In the genomic region with DNA sequence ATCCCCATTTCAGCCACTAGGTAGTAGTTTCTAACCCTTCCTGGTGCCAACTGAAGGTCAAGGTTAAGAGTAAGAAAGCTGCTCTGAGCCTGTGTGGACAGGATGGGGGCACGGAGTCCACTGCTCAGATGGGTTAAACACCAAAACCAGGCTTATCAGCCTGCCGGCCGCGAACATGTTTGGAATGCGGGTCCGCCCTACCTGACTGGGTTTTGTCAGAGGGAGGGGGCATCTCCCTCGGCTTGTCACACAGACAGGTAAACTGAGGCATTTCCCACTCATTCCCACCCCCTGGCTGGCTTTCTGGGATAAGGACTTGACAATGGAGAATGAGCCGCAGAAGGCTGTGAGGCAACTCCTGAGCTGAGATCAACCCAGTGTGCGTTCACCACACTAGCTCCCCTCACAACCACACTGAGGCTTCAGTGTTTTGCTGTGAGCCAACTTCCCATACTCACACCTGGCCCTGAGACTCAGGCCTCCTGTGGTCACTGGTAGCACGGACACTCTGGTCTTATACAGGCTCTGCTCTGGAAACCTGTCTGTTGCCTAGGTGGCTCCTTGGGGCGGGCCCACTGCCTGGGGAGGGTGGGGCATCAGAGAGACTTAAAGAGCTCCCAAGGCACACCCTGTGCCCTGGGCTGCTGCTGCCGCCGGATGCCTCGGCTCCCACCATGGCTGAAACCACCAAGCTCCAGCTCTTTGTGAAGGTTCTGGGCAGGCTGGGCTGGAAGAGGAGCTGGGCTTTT, we compare ENCODE assay signal across 15 mouse cellular contexts. TPM values are rescaled to one million over a fixed set of nuclear protein-coding genes. Genes with fewer than 3 reads are reported as not detected.
A peak's percentile ranks its signal among the peaks of the same experiment; 100 is the strongest.
DNase-seq lines count a peak whose midpoint lies in the region; ATAC-seq lines count a peak whose summit lies in the region.
"Had no signal": no experiment of that assay in that cellular context is flagged by ENCODE, and none has a peak within 500 bp of the region (broad histone marks: within the 10 kb centered on the region; RNA-seq: fewer than 3 reads in every experiment).

A gene (plus strand): TSS at position 634 of the 749 bp plus-strand sequence.

- peak; percentile 38; the same call in 1 of the 2 replicates for ATAC-seq in intestine, embryonic 15.5 days
- no peak for ATAC-seq in CD4-positive, CD25-positive, alpha-beta regulatory T cell, adult 4 months
- ATAC-seq: midbrain, embryonic 16.5 days had no signal

- H3K4me1 ChIP-seq in embryonic facial prominence, embryonic 10.5 days = peaks cover 22% of the 10 kb centered on the region
- H3K4me1 ChIP-seq in intestine, embryonic 15.5 days (replicated peaks) = peaks cover 32% of the 10 kb centered on the region

- 0 out of 2 replicates have a peak within 1 kb of the TSS, but pooled peaks have one; percentile 3 for H3K4me2 ChIP-seq in intestine, embryonic 15.5 days (replicated peaks)
- H3K4me2 ChIP-seq: embryonic facial prominence, embryonic 13.5 days; liver, embryonic 15.5 days had no signal

- no peaks in the 10 kb centered on the region for H3K27me3 ChIP-seq in embryonic facial prominence, embryonic 10.5 days (replicated peaks; ENCODE audit: low read depth, poor library complexity, severe bottlenecking)
- no peaks in the 10 kb centered on the region for H3K27me3 ChIP-seq in intestine, embryonic 15.5 days (replicated peaks)
- H3K27me3 ChIP-seq: embryonic facial prominence, embryonic 13.5 days; liver, embryonic 15.5 days had no signal

- 0 out of 2 replicates have a peak within 1 kb of the TSS, but pooled peaks have one; percentile 4 for H3K4me3 ChIP-seq in embryonic facial prominence, embryonic 10.5 days
- no peak within 1 kb of the TSS for H3K4me3 ChIP-seq in intestine, embryonic 15.5 days (replicated peaks)
- H3K4me3 ChIP-seq: embryonic facial prominence, embryonic 13.5 days; liver, embryonic 15.5 days had no signal

- WGBS in embryonic facial prominence, embryonic 10.5 days = 64% methylated on average over 14 of the region's 14 CpGs
- 42% methylated on average over 14 of the region's 14 CpGs for WGBS in intestine, embryonic 15.5 days

- H3K36me3 ChIP-seq in embryonic facial prominence, embryonic 10.5 days (replicated peaks) = peaks cover 15% of the 10 kb centered on the region
- no peaks in the 10 kb centered on the region for H3K36me3 ChIP-seq in intestine, embryonic 15.5 days

- peak; percentile 29 to 54 for DNase-seq in kidney, postnatal 4 days
- no peak for DNase-seq in kidney, adult 9 months
- DNase-seq in embryonic facial prominence, embryonic 10.5 days (ENCODE audit: low spot score) = no peak
- peak; percentile 67 for DNase-seq in lung, postnatal 14 days
- DNase-seq in frontal cortex, postnatal 10 days (ENCODE audit: low spot score in 2 of 2) = no peak
- DNase-seq in ovary, postnatal 10 days (ENCODE audit: low spot score) = no peak
- DNase-seq: heart, postnatal 36 days; kidney, adult 11 months; layer of hippocampus, postnatal 36 days; right cerebral cortex, postnatal 14 days had no signal

- H3K9ac ChIP-seq in intestine, embryonic 15.5 days = no peak within 1 kb of the TSS
- H3K9ac ChIP-seq: liver, embryonic 15.5 days had no signal

- no peak within 1 kb of the TSS for H3K27ac ChIP-seq in embryonic facial prominence, embryonic 10.5 days (replicated peaks)
- H3K27ac ChIP-seq in intestine, embryonic 15.5 days = no peak within 1 kb of the TSS
- H3K27ac ChIP-seq: embryonic facial prominence, embryonic 13.5 days; liver, embryonic 15.5 days had no signal

- no peaks in the 10 kb centered on the region for H3K9me3 ChIP-seq in embryonic facial prominence, embryonic 10.5 days
- no peaks in the 10 kb centered on the region for H3K9me3 ChIP-seq in intestine, embryonic 15.5 days
- H3K9me3 ChIP-seq: embryonic facial prominence, embryonic 13.5 days; liver, embryonic 15.5 days had no signal

RNA-seq across cellular contexts. Expression of the gene that starts here (rescaled TPM):
- 0.60 and 1.4 TPM in 2 replicates for polyA plus RNA-seq in embryonic facial prominence, embryonic 10.5 days (2016; fragmentation: Nextera tagmentation; extraction: Ambion mirVana)
- 2.2 and 3.0 TPM in 2 replicates for polyA plus RNA-seq in intestine, embryonic 15.5 days (2015; fragmentation: Nextera tagmentation; extraction: Ambion mirVana)
- 1 to 10 TPM; 1.2 to 2.2 TPM for polyA plus RNA-seq in CD4-positive, CD25-positive, alpha-beta regulatory T cell, adult 4 months (2017; shearing (Covaris generic))

Comparison
In these comparisons a context has a peak if more than half of its experiments do, and no peak if none do; other contexts are left out.
1. DNase-seq: peak in kidney, postnatal 4 days (2 of 2) and lung, postnatal 14 days (single experiment); none in kidney, adult 9 months (single experiment), embryonic facial prominence, embryonic 10.5 days (single experiment), frontal cortex, postnatal 10 days (0 of 2) and ovary, postnatal 10 days (single experiment).